Mouse (Mus musculus) spleen, adult 2 months (tissue): ENCODE measurements at regions not wholly inside any gene's neighbourhood (a gene's known extent, or its start where the extent isn't known, plus 50 kb on each side); places are given as distances from the start of the nearest gene placed in this dataset.

Source experiments
- DNase-seq, 2 experiments: peaks; one replicate each; pipeline versions ENCODE4 v3.0.0 to v3.0.0-alpha.2; 2012 to 2021; ENCODE audit warnings: low spot score in 2 of 2, low read depth in 1 of 2
- H3K27ac ChIP-seq: fragments of 200-500 bp; 2 replicates; pipeline ENCODE4 v1.5.1; 2012; ENCODE audit warnings: low read length, inconsistent platforms; ENCODE audit not compliant: insufficient read depth
- H3K27me3 ChIP-seq: fragments of 200-500 bp; 2 replicates; pipeline ENCODE4 v1.6.1; 2012; ENCODE audit warnings: mild to moderate bottlenecking, moderate library complexity, low read length, inconsistent platforms; ENCODE audit not compliant: control insufficient read depth, insufficient read depth
- H3K36me3 ChIP-seq: fragments of 200-500 bp; 2 replicates; pipeline ENCODE4 v1.6.1; 2012; ENCODE audit warnings: mild to moderate bottlenecking, low read length, inconsistent platforms; ENCODE audit not compliant: control insufficient read depth, insufficient read depth
- H3K4me1 ChIP-seq: fragments of 200-500 bp; 2 replicates; pipeline ENCODE4 v1.6.1; 2011; ENCODE audit warnings: inconsistent platforms; ENCODE audit not compliant: control insufficient read depth, insufficient read depth, insufficient read length
- H3K4me3 ChIP-seq: fragments of 200-500 bp; 2 replicates; pipeline ENCODE4 v1.5.1; 2011; ENCODE audit warnings: mild to moderate bottlenecking, inconsistent platforms; ENCODE audit not compliant: insufficient read depth, insufficient read length; ENCODE audit errors: extremely low read depth
- CTCF ChIP-seq: fragments of 200-500 bp; IDR thresholded peaks from 2 replicates; pipeline ENCODE4 v1.5.1; 2011; ENCODE audit warnings: mild to moderate bottlenecking, inconsistent platforms; ENCODE audit not compliant: insufficient read depth, insufficient read length, insufficient replicate concordance; ENCODE audit errors: extremely low read depth
- POLR2A ChIP-seq: fragments of 200-500 bp; IDR thresholded peaks from 2 replicates; pipeline ENCODE4 v1.6.1; 2011; ENCODE audit warnings: low read depth, low read length, inconsistent platforms
- WGBS: fragments of 180-500 bp; shearing (Covaris S2); methylation state at CpG from one replicate; pipeline ENCODE4 v1.1.7; 2018; 5-methylcytosine and 5-hydroxymethylcytosine counted together

DNA sequence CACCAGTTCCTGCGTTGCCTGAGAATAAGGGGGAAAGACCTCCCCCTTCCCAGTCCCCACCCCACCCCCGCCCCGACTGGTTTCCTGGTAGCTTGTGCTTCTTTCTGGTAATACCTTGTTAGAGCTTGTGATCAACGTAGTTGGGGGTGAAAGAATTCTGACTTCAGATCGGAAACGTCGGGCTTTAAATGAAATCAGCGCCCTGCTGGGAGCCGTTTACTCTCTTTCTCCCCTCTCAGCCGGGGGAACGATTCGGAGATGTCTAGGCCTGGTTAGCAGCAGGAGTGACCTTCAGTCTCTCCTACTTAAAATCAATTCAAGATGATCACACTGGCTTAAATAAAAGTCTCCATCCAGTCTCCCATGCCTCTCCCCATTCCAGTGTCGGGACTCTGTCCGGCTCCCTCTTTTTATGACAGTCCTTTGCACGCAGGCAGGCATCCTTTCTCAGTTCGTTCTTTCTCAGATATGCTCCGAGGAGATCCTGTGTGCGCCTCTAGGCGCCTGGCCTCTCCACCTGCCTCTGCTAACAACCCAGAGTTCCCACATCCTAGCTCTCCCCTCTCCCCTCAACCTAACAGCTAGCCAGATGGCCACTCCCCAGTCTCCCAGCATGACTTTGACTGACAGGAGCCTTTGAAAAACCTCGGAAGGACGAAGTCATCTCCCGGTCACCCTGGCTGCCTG, 405.5 kb upstream of the Id4 start:
- Histone ChIP-seq H3K4me3 (no peak overlapping the region), H3K36me3 (no peaks in the 10 kb centered on the region), H3K27ac (no peak overlapping the region), H3K27me3 (no peaks in the 10 kb centered on the region), H3K4me1 (no peaks in the 10 kb centered on the region)
- WGBS: 10% methylated on average over 22 of the region's 22 CpGs
- no peak for DNase-seq
- no peak for TF ChIP-seq CTCF
- TF ChIP-seq POLR2A: no peak

DNA sequence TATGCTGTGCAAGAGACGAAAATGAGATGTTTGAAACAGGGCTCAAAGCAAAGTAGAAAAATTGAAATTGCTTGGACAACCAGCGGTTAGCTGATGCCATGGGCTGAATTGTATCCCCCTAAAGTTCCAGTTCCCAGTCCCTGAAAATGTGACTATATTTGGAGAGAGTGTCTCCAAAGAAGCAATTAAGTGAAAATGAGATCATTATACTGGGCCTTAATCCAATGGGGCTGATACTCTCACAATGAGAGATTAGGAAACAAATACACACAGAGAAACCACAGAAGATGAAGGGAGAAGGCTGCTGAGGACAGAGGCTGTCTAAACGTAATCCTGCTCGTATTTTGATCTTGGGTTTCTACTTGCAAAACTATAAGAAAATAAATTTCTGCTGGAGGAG, 402.1 kb upstream of the Id4 start:
- Histone ChIP-seq H3K4me3 (no peak overlapping the region), H3K4me1 (no peaks in the 10 kb centered on the region), H3K27me3 (no peaks in the 10 kb centered on the region), H3K27ac (no peak overlapping the region), H3K36me3 (no peaks in the 10 kb centered on the region)
- DNase-seq: no peak
- TF ChIP-seq CTCF (no peak), POLR2A (no peak)
- 77% methylated on average over 4 of the region's 4 CpGs for WGBS

DNA sequence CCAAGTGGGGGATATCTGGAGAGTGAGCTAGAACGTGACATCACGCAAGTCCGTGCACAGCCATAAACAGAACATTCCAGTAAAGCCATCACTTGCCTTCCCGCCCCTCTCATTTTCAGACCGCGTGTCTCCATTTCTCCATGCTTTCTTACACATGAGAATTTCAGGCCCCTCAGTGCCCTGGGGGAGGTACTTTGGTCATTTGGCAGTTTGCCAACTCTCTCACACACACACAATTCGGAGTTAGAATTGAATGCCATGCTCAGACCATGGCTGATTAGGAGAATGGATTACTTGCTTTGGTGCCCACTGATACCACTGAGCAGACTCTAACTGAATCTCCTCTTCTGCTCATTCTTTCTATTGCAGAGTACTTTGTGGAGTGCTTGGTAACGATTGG, 400.7 kb upstream of the Id4 start:
- no peak overlapping the region for H3K27ac ChIP-seq
- DNase-seq: no peak
- H3K4me3 ChIP-seq: no peak overlapping the region
- no peaks in the 10 kb centered on the region for H3K36me3 ChIP-seq
- 88% methylated on average over 8 of the region's 8 CpGs for WGBS
- TF ChIP-seq CTCF (no peak), POLR2A (no peak)
- H3K27me3 ChIP-seq: no peaks in the 10 kb centered on the region
- no peaks in the 10 kb centered on the region for H3K4me1 ChIP-seq

DNA sequence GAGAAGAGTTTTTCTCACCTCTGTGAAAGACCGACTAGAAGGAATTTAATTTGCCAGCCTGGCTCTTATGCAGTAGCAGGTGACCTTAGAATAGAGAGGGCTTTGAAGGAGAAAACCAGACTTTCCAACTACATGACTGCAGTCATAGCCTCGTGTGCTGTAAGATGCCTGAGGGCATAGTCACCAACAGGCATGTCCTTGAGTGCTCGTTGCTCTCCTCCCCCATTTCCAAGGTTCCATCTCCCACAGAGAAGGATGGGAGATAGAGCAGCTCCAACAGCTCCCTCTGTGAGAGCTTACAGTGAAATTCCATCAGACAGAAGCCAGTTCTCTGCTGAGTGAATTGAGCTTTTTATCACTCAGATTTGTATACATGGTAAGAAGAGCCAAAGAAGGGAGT, 398.1 kb upstream of the Id4 start:
- Histone ChIP-seq H3K36me3 (no peaks in the 10 kb centered on the region), H3K27ac (no peak overlapping the region), H3K4me1 (no peaks in the 10 kb centered on the region), H3K4me3 (no peak overlapping the region), H3K27me3 (no peaks in the 10 kb centered on the region)
- WGBS: 73% methylated on average over 3 of the region's 3 CpGs
- no peak for DNase-seq
- TF ChIP-seq CTCF: no peak
- TF ChIP-seq POLR2A: no peak

DNA sequence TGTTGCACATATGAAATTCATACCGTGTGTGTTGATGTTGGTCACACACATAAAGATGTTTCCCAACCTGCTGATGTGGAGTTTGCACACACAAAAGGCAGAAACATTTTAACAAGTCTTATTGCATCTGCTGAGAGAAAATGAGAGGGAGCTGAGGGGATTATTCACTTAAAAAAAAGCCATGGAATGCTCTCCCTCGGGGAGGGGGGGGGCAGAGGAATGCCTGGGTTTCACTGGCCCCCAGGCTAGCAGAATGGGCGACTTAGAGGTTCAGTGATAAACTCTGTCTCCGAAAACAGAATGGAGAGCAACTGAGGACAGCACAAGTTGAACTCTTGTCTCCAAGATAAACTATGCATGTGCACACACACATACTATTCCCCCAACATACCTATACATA, 392.4 kb upstream of the Id4 start:
- no peak overlapping the region for H3K4me3 ChIP-seq
- H3K27me3 ChIP-seq: no peaks in the 10 kb centered on the region
- H3K36me3 ChIP-seq: no peaks in the 10 kb centered on the region
- TF ChIP-seq POLR2A (no peak), CTCF (no peak)
- no peak overlapping the region for H3K27ac ChIP-seq
- no peaks in the 10 kb centered on the region for H3K4me1 ChIP-seq
- no peak for DNase-seq
- WGBS: 68% methylated on average over 4 of the region's 4 CpGs

DNA sequence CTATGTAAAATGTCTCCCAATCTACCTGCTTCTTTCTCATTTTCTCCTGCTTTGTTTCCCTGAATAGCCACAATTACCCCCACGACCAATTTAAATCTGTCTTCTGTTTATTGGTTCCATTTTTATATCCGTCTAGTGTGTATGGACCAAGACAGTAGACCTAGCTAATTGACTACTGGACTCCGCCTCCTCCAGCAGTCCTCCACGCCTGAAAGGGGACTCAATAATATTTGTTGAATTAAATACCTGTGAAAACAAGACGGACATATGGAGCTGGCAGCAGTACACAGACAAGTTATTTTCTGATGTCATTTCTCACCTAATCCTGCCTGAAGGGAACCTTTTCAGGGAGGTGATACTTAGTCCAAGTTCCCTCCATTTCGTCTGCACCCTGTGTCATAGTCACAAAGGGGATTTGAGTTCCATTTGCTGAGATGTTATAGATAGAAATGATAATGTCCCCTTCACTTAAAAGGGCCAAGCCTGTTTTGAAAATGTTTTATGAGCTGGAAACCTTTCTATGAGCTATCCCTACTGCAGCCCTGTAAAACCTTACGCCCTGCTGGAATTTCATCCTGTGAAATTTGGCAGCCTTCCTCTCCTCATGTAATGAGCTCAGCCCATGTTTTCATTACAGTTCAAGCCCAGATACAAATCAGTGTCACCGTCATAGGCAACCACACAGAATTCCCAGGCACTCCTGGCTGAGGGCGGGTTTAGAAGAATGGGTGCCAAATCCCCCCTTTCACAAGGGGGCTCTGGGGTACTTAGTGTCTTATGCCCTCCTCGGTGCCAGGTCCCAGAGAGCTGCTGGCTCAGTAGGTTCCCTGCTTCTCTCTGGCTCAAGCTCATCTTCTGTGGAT, 391.1 kb upstream of the Id4 start:
- H3K27me3 ChIP-seq: no peaks in the 10 kb centered on the region
- TF ChIP-seq CTCF (no peak), POLR2A (no peak)
- DNase-seq: no peak
- no peak overlapping the region for H3K4me3 ChIP-seq
- H3K27ac ChIP-seq: no peak overlapping the region
- no peaks in the 10 kb centered on the region for H3K4me1 ChIP-seq
- WGBS: 79% methylated on average over 10 of the region's 10 CpGs
- no peaks in the 10 kb centered on the region for H3K36me3 ChIP-seq

DNA sequence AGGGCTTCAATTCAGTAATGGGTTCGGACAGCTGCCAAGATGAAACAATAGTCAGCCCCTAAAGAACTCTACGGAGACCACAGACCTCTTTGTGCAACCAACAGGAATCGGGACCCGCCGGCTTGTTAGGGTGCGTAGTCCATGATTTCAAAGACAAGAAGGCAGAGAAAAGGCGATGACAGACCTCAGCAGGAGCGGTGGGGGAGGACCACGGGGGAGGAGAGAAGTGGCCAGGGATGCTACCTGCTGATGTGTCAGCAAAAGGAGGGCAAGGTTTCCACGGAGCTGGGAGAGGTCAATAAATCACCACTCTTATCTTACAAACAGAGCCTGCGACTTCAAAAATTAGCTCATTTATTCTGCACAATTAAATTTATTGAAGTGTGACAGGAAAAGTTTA, 388.4 kb upstream of the Id4 start:
- Histone ChIP-seq H3K4me3 (no peak overlapping the region), H3K36me3 (no peaks in the 10 kb centered on the region), H3K4me1 (no peaks in the 10 kb centered on the region), H3K27ac (no peak overlapping the region), H3K27me3 (no peaks in the 10 kb centered on the region)
- DNase-seq: no peak
- TF ChIP-seq POLR2A (no peak), CTCF (no peak)
- WGBS: 67% methylated on average over 11 of the region's 11 CpGs
